Mouse (Mus musculus): ENCODE measurements around the gene Hist1h4c.

Hist1h4c gene

GRCm38 (mm10) chr13:23743215-23743614 lies 45.0 kb upstream of the Hist1h4c start:
- TF ChIP-seq NANOG (IDR thresholded peaks at IDR 0.05; ENCODE audit: borderline replicate concordance, low read length) (no peak), POU5F1 (IDR thresholded peaks at IDR 0.05; ENCODE audit: borderline replicate concordance, low read length) (no peak), CTCF (conservative IDR thresholded peaks at IDR 0.05; ENCODE audit: low read length) (no peak)
- H3K36me3 ChIP-seq (ENCODE audit: insufficient read depth, low read length), result no peaks in the 10 kb centered on the region

DNA sequence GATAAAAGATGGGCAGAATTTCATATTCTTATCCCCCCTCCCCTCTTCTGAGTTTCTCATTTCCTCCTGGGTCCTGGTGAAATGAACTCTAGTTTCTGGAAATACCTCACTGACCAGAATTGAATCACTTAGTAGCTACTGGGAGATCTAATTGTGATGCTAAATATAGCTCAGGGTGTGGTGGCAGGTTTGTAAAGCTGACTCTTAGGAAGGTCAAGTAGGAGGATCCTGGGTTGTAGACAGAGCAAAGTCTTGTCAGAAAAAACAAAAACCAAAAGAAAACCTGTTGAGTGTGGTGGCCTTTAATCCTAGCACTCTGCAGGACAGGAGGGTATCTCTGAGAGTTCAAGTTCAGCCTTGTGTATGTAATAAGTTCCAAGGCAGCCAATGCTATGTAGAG lies 43.8 kb upstream of the Hist1h4c start:
- TF ChIP-seq POU5F1 (IDR thresholded peaks at IDR 0.05; ENCODE audit: borderline replicate concordance, low read length) (0 out of 2 replicates have a peak, but pooled peaks have one; percentile 52), CTCF (conservative IDR thresholded peaks at IDR 0.05; ENCODE audit: low read length) (no peak)
- no peaks in the 10 kb centered on the region for H3K9me3 ChIP-seq (ENCODE audit: low read length)
- no peaks in the 10 kb centered on the region for H3K36me3 ChIP-seq (ENCODE audit: insufficient read depth, low read length)
- peak overlapping the region; percentile 46; the same call in 1 of the 2 replicates for H3K4me3 ChIP-seq (replicated peaks; ENCODE audit: low read length)
- H3K4me1 ChIP-seq (replicated peaks; ENCODE audit: low read depth, low read length), result peaks cover 28% of the 10 kb centered on the region
- no peaks in the 10 kb centered on the region for H3K27me3 ChIP-seq (ENCODE audit: insufficient read depth, low read length)

More at GRCm38 (mm10) chr13:23743215-23743614, 45.0 kb upstream of the Hist1h4c start:
- no peaks in the 10 kb centered on the region for H3K9me3 ChIP-seq (ENCODE audit: low read length)
- H3K4me3 ChIP-seq (replicated peaks; ENCODE audit: low read length), result peak overlapping the region; percentile 73
- H3K27me3 ChIP-seq (ENCODE audit: insufficient read depth, low read length), result no peaks in the 10 kb centered on the region
- peaks cover 23% of the 10 kb centered on the region for H3K4me1 ChIP-seq (replicated peaks; ENCODE audit: low read depth, low read length)

- peak overlapping the region; percentile 46; the same call in 1 of the 2 replicates for H3K4me3 ChIP-seq (replicated peaks; ENCODE audit: low read length)
- H3K9me3 ChIP-seq (ENCODE audit: low read length), result no peaks in the 10 kb centered on the region
- TF ChIP-seq CTCF (conservative IDR thresholded peaks at IDR 0.05; ENCODE audit: low read length) (no peak), NANOG (IDR thresholded peaks at IDR 0.05; ENCODE audit: borderline replicate concordance, low read length) (no peak), POU5F1 (IDR thresholded peaks at IDR 0.05; ENCODE audit: borderline replicate concordance, low read length) (no peak)
- no peaks in the 10 kb centered on the region for H3K27me3 ChIP-seq (ENCODE audit: insufficient read depth, low read length)
- peaks cover 29% of the 10 kb centered on the region for H3K4me1 ChIP-seq (replicated peaks; ENCODE audit: low read depth, low read length)
- no peaks in the 10 kb centered on the region for H3K36me3 ChIP-seq (ENCODE audit: insufficient read depth, low read length)
Observed at GRCm38 (mm10) chr13:23740910-23741309, 42.7 kb upstream of the Hist1h4c start.

GRCm38 (mm10) chr13:23740256-23740840 lies 42.1 kb upstream of the Hist1h4c start:
- Histone ChIP-seq H3K36me3 (ENCODE audit: insufficient read depth, low read length) (no peaks in the 10 kb centered on the region), H3K4me3 (replicated peaks; ENCODE audit: low read length) (peak overlapping the region; percentile 81), H3K4me1 (replicated peaks; ENCODE audit: low read depth, low read length) (peaks cover 29% of the 10 kb centered on the region), H3K9me3 (ENCODE audit: low read length) (no peaks in the 10 kb centered on the region), H3K27me3 (ENCODE audit: insufficient read depth, low read length) (no peaks in the 10 kb centered on the region)
- no peak for TF ChIP-seq NANOG (IDR thresholded peaks at IDR 0.05; ENCODE audit: borderline replicate concordance, low read length)
- TF ChIP-seq CTCF (conservative IDR thresholded peaks at IDR 0.05; ENCODE audit: low read length), result no peak
- TF ChIP-seq POU5F1 (IDR thresholded peaks at IDR 0.05; ENCODE audit: borderline replicate concordance, low read length), result no peak

GRCm38 (mm10) chr13:23739922-23740252 lies 41.6 kb upstream of the Hist1h4c start:
- Histone ChIP-seq H3K9me3 (ENCODE audit: low read length) (no peaks in the 10 kb centered on the region), H3K4me3 (replicated peaks; ENCODE audit: low read length) (peak overlapping the region; percentile 81), H3K27me3 (ENCODE audit: insufficient read depth, low read length) (no peaks in the 10 kb centered on the region), H3K36me3 (ENCODE audit: insufficient read depth, low read length) (no peaks in the 10 kb centered on the region), H3K4me1 (replicated peaks; ENCODE audit: low read depth, low read length) (peaks cover 29% of the 10 kb centered on the region)
- TF ChIP-seq POU5F1 (IDR thresholded peaks at IDR 0.05; ENCODE audit: borderline replicate concordance, low read length) (no peak), NANOG (IDR thresholded peaks at IDR 0.05; ENCODE audit: borderline replicate concordance, low read length) (no peak)

DNA sequence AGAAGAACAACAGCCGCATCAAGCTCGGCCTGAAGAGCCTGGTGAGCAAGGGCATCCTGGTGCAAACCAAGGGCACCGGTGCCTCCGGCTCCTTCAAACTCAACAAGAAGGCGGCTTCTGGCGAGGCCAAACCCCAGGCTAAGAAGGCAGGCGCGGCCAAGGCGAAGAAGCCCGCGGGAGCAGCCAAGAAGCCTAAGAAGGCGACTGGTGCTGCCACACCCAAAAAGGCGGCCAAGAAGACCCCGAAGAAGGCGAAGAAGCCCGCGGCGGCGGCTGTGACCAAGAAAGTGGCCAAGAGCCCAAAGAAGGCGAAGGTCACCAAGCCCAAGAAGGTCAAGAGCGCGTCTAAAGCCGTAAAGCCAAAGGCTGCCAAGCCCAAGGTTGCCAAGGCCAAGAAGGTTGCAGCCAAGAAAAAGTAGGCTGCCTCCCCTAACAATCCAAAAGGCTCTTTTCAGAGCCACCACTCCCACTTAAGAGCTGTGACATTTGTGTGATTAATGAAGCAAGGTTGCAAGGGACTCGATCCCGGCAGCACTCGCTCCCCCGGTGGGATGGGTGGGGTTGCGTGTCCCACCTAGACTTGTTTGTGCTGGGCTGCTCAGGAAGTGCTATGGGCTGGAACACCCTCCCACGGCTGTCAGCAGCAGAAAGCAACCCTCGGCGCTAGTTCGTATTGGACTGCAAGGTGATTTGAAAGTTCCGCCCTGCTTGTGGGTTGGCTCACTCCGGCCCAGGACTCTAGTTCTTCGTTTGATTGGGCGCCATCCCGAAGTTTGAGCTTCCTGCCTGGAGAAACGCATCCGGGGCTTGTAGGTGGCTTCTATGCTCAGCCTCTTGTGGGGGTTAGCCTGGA lies 41.0 kb upstream of the Hist1h4c start:
- no peaks in the 10 kb centered on the region for H3K9me3 ChIP-seq (ENCODE audit: low read length)
- H3K4me3 ChIP-seq (replicated peaks; ENCODE audit: low read length), result peak overlapping the region; percentile 81
- peaks cover 28% of the 10 kb centered on the region for H3K4me1 ChIP-seq (replicated peaks; ENCODE audit: low read depth, low read length)
- no peaks in the 10 kb centered on the region for H3K36me3 ChIP-seq (ENCODE audit: insufficient read depth, low read length)
- no peaks in the 10 kb centered on the region for H3K27me3 ChIP-seq (ENCODE audit: insufficient read depth, low read length)
- TF ChIP-seq CTCF (conservative IDR thresholded peaks at IDR 0.05; ENCODE audit: low read length) (no peak), NANOG (IDR thresholded peaks at IDR 0.05; ENCODE audit: borderline replicate concordance, low read length) (0 out of 2 replicates have a peak, but pooled peaks have one; percentile 26)

DNA sequence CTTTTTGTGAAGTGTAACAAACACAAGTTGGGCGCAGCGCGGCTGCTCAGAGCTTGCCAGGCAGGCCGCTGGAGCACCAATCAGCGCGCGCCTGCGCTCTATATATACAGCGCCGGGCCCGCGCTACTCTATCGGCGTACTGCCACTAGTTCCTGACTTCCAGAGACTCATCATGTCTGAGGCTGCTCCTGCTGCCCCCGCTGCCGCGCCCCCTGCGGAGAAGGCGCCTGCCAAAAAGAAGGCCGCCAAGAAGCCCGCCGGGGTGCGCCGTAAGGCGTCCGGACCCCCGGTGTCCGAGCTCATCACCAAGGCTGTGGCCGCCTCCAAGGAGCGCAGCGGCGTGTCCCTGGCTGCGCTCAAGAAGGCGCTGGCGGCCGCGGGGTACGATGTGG lies 40.4 kb upstream of the Hist1h4c start, which contains the start of gene Hist1h1c:
Gene Hist1h1c (plus strand): TSS at position 132 of the 392 bp plus-strand sequence.
- no peaks in the 10 kb centered on the region for H3K27me3 ChIP-seq (ENCODE audit: insufficient read depth, low read length)
- no peak for TF ChIP-seq NANOG (IDR thresholded peaks at IDR 0.05; ENCODE audit: borderline replicate concordance, low read length)
- no peak for TF ChIP-seq POU5F1 (IDR thresholded peaks at IDR 0.05; ENCODE audit: borderline replicate concordance, low read length)
- TF ChIP-seq CTCF (conservative IDR thresholded peaks at IDR 0.05; ENCODE audit: low read length), result no peak
- no peaks in the 10 kb centered on the region for H3K9me3 ChIP-seq (ENCODE audit: low read length)
- H3K4me1 ChIP-seq (replicated peaks; ENCODE audit: low read depth, low read length), result peaks cover 22% of the 10 kb centered on the region
- no peaks in the 10 kb centered on the region for H3K36me3 ChIP-seq (ENCODE audit: insufficient read depth, low read length)
- peak within 1 kb of the TSS; percentile 81 for H3K4me3 ChIP-seq (replicated peaks; ENCODE audit: low read length)

- Histone ChIP-seq H3K9me3 (ENCODE audit: low read length) (no peaks in the 10 kb centered on the region), H3K4me3 (replicated peaks; ENCODE audit: low read length) (peak overlapping the region; percentile 81), H3K4me1 (replicated peaks; ENCODE audit: low read depth, low read length) (peaks cover 16% of the 10 kb centered on the region), H3K36me3 (ENCODE audit: insufficient read depth, low read length) (no peaks in the 10 kb centered on the region), H3K27me3 (ENCODE audit: insufficient read depth, low read length) (no peaks in the 10 kb centered on the region)
- TF ChIP-seq POU5F1 (IDR thresholded peaks at IDR 0.05; ENCODE audit: borderline replicate concordance, low read length), result no peak
- no peak for TF ChIP-seq CTCF (conservative IDR thresholded peaks at IDR 0.05; ENCODE audit: low read length)
- TF ChIP-seq NANOG (IDR thresholded peaks at IDR 0.05; ENCODE audit: borderline replicate concordance, low read length), result no peak
Observed at GRCm38 (mm10) chr13:23738041-23738440, 39.8 kb upstream of the Hist1h4c start.

Measured in E14TG2a.4 (cell line).